Mouse (Mus musculus) urinary bladder, postnatal 0 days (tissue): ENCODE results near the gene Oosp3. TPM values are rescaled to one million over a fixed set of nuclear protein-coding genes. Genes with fewer than 3 reads are reported as not detected.

ENCODE experiments used
- polyA plus RNA-seq: library from polyadenylated mRNA; unstranded; fragments of >200 nt; fragmentation: Nextera tagmentation; extraction: Ambion mirVana; gene quantifications from 2 replicates; pipeline ENCODE4 v1.2.1, GENCODE M21; 2015

Gene Oosp3
- polyA plus RNA-seq: not detected in 2 replicates

GRCm38 (mm10) chr19:11696755-11697154, at the start of gene Oosp3:
TSS of gene Oosp3 (plus strand) at chr19:11697055.

DNA sequence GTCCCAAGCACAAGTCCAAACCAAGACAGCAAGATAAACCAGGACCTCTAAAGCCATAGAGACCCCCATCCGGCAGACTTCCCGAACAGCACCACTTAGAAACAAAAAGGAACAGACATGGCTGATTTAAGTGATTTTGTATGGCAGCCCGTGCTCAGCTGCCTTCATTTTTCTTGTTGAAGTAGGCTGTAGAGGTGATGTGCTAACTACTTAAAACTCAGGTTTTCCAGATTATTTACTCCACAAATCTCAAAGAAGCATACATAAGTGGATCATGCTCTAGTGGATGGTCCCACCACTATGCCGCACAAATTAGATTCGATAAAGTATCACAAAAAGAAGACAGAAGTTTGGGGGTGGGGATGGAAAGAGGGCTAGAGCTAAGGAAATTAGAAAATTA, 36.4 kb upstream of the Oosp3 start, which contains the start of gene Oosp2:
Gene Oosp2 (minus strand): TSS at position 101 of the 400 bp plus-strand sequence.

DNA sequence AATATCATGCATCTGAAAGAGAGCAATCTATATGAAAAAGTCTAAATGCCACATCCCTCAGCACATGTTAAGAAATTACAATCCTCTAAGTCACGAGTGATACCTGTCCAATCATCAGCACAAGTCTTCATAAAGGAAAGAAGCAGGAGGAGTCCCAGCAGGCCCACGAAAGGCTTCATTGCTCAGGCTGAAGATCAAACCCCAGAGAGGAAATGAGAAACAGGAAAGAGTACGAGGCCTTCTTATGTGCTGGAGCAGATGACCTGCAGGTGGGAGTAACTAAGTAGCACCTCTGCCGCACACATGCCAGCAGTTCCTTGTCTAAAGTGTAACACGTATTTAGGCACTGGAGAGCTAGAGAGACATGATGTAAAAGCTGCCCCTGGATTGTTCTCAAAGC, 6.0 kb upstream of the Oosp3 start, which contains the start of gene Oosp1:
Gene Oosp1 (minus strand): TSS at position 312 of the 400 bp plus-strand sequence.

GRCm38 (mm10) chr19:11747298-11747697, 50.4 kb downstream of the Oosp3 start, which contains the start of gene Gif:
TSS of gene Gif (plus strand) at chr19:11747554.

Other genes with a start within 250 kb of the Oosp3 start
- 15.8 and 18.6 TPM in 2 replicates for gene Ms4a6c, start 227.7 kb upstream of the Oosp3 start, polyA plus RNA-seq
- gene Gm8369, start 211.1 kb upstream of the Oosp3 start, polyA plus RNA-seq: 0.30 TPM in 1 of 2 replicates, not detected in the other
- 8.9 and 10.9 TPM in 2 replicates for gene Ms4a6b, start 180.5 kb upstream of the Oosp3 start, polyA plus RNA-seq
- gene Ms4a4d, start 160.3 kb upstream of the Oosp3 start, polyA plus RNA-seq: 37.8 and 41.1 TPM in 2 replicates
- 16.0 and 35.0 TPM in 2 replicates for gene Ms4a6d, start 92.2 kb upstream of the Oosp3 start, polyA plus RNA-seq
- 0.22 and 0.35 TPM in 2 replicates for gene Ms4a2, start 73.3 kb upstream of the Oosp3 start, polyA plus RNA-seq
- not detected in 2 replicates for gene Ms4a3, start 56.2 kb upstream of the Oosp3 start, polyA plus RNA-seq
- not detected in 2 replicates for gene Oosp2, start 36.5 kb upstream of the Oosp3 start, polyA plus RNA-seq
- not detected in 2 replicates for gene Oosp1, start 5.9 kb upstream of the Oosp3 start, polyA plus RNA-seq
- not detected in 2 replicates for gene Gif, start 50.5 kb downstream of the Oosp3 start, polyA plus RNA-seq
- gene Mrpl16, start 73.3 kb downstream of the Oosp3 start, polyA plus RNA-seq: 35.2 and 37.0 TPM in 2 replicates
- 7.2 and 7.7 TPM in 2 replicates for gene Stx3, start 122.3 kb downstream of the Oosp3 start, polyA plus RNA-seq
- gene Olfr1417, start 142.2 kb downstream of the Oosp3 start, polyA plus RNA-seq: not detected in 2 replicates
- gene Olfr1418, start 164.0 kb downstream of the Oosp3 start, polyA plus RNA-seq: not detected in 2 replicates
- not detected in 2 replicates for gene Olfr1419, start 178.1 kb downstream of the Oosp3 start, polyA plus RNA-seq
- not detected in 2 replicates for gene Olfr1420, start 189.5 kb downstream of the Oosp3 start, polyA plus RNA-seq
- gene Patl1, start 215.3 kb downstream of the Oosp3 start, polyA plus RNA-seq: 8.2 and 9.1 TPM in 2 replicates